Comparison of ENCODE assay signal across 8 mouse cellular contexts in genomic region chr2:156145486-156146130, GRCm38 (mm10). TPM values are rescaled to one million over a fixed set of nuclear protein-coding genes. Genes with fewer than 3 reads are reported as not detected.
DNase-seq lines count a peak whose midpoint lies in the region; ATAC-seq lines count a peak whose summit lies in the region.

No protein-coding gene starts in this region.

- intact Hi-C loops in heart, postnatal 36 days (cut with DNase I), result loop anchor here (2.0 kb wide), 1 partner anchor 31 kb away; no protein-coding TSS in a partner anchor

- H3K9me3 ChIP-seq in heart, embryonic 11.5 days (replicated peaks; ENCODE audit: control insufficient read depth, low read length), result no peaks in the 10 kb centered on the region
- no peaks in the 10 kb centered on the region for H3K9me3 ChIP-seq in forebrain, embryonic 13.5 days (replicated peaks)
- H3K9me3 ChIP-seq in liver, embryonic 13.5 days (replicated peaks), result no peaks in the 10 kb centered on the region

- 62% methylated on average over 11 of the region's 11 CpGs for whole genome bisulfite sequencing in heart, embryonic 11.5 days (ENCODE audit: insufficient replicate concordance)
- 60% methylated on average over 11 of the region's 11 CpGs for WGBS in forebrain, embryonic 13.5 days
- WGBS in liver, embryonic 13.5 days (ENCODE audit: insufficient replicate concordance), result 55% methylated on average over 11 of the region's 11 CpGs

- peak overlapping the region; percentile 60; the same call in 1 of the 2 replicates for H3K4me3 ChIP-seq in heart, embryonic 11.5 days (ENCODE audit: low read depth, low read length)
- H3K4me3 ChIP-seq in forebrain, embryonic 13.5 days, result peak overlapping the region; percentile 67; the same call in 1 of the 2 replicates
- H3K4me3 ChIP-seq in liver, embryonic 13.5 days (replicated peaks), result peak overlapping the region; percentile 92

- peak overlapping the region; percentile 90 for H3K4me2 ChIP-seq in heart, embryonic 11.5 days
- peak overlapping the region; percentile 76 for H3K4me2 ChIP-seq in forebrain, embryonic 13.5 days
- H3K4me2 ChIP-seq in liver, embryonic 13.5 days, result peak overlapping the region; percentile 96

- ATAC-seq in heart, embryonic 11.5 days (replicated peaks; ENCODE audit: insufficient number of reproducible peaks, low FRiP score, low TSS enrichment), result no peak
- no peak for ATAC-seq in forebrain, embryonic 13.5 days
- ATAC-seq in liver, embryonic 13.5 days (ENCODE audit: low read depth), result no peak
- no peak for ATAC-seq in megakaryocyte-erythroid progenitor cell, adult 5-6 weeks (replicated peaks; ENCODE audit: low FRiP score, low TSS enrichment, poor library complexity, severe bottlenecking)

- H3K4me1 ChIP-seq in heart, embryonic 11.5 days (ENCODE audit: control insufficient read depth, insufficient read depth, low read length), result peaks cover 5% of the 10 kb centered on the region
- peaks cover 19% of the 10 kb centered on the region for H3K4me1 ChIP-seq in forebrain, embryonic 13.5 days
- peaks cover 19% of the 10 kb centered on the region for H3K4me1 ChIP-seq in liver, embryonic 13.5 days (replicated peaks)

- no peaks in the 10 kb centered on the region for H3K27me3 ChIP-seq in heart, embryonic 11.5 days (ENCODE audit: control insufficient read depth, insufficient read depth, low read length)
- no peaks in the 10 kb centered on the region for H3K27me3 ChIP-seq in forebrain, embryonic 13.5 days
- H3K27me3 ChIP-seq in liver, embryonic 13.5 days, result no peaks in the 10 kb centered on the region

- no peak for DNase-seq in heart, postnatal 36 days
- DNase-seq in 416B (ENCODE audit: low read depth), result peak; percentile 41
- no peak for DNase-seq in liver, embryonic 13.5 days
- no peak for DNase-seq in urinary bladder, adult 18-20 months (ENCODE audit: low spot score in 2 of 2)
- no peak for DNase-seq in layer of hippocampus, adult 11-12 months (ENCODE audit: low spot score)

- no peak overlapping the region for H3K27ac ChIP-seq in heart, embryonic 11.5 days (ENCODE audit: low read depth, low read length)
- H3K27ac ChIP-seq in forebrain, embryonic 13.5 days, result no peak overlapping the region
- H3K27ac ChIP-seq in liver, embryonic 13.5 days, result no peak overlapping the region

- no peak overlapping the region for H3K9ac ChIP-seq in heart, embryonic 11.5 days (ENCODE audit: low read depth, low read length)
- H3K9ac ChIP-seq in forebrain, embryonic 13.5 days, result no peak overlapping the region
- H3K9ac ChIP-seq in liver, embryonic 13.5 days, result peak overlapping the region; percentile 92

- H3K36me3 ChIP-seq in heart, embryonic 11.5 days (ENCODE audit: control insufficient read depth, insufficient read depth, low read length), result peaks cover 20% of the 10 kb centered on the region
- peaks cover 41% of the 10 kb centered on the region for H3K36me3 ChIP-seq in forebrain, embryonic 13.5 days (ENCODE audit: poor library complexity, severe bottlenecking)
- H3K36me3 ChIP-seq in liver, embryonic 13.5 days, result peaks cover 54% of the 10 kb centered on the region

RNA-seq across cellular contexts. Expression of gene Nfs1, which starts 1.6 kb away (rescaled TPM):
- 55.7 and 58.2 TPM in 2 replicates for polyA plus RNA-seq in heart, embryonic 11.5 days (2014; fragmentation: Nextera tagmentation; extraction: Ambion mirVana)
- total RNA-seq in heart, postnatal 36 days (2021), result 10 to 100 TPM; 86.3 to 93.6 TPM
- 36.7 and 38.8 TPM in 2 replicates for polyA plus RNA-seq in forebrain, embryonic 13.5 days (2015; fragmentation: Nextera tagmentation; extraction: Ambion mirVana)
- 65.0 and 70.9 TPM in 2 replicates for polyA plus RNA-seq in liver, embryonic 13.5 days (2015; fragmentation: Nextera tagmentation; extraction: Ambion mirVana)
- total RNA-seq in megakaryocyte-erythroid progenitor cell, adult 5-6 weeks (2014; fragmentation: Nextera tagmentation), result 82.6 and 85.5 TPM in 2 replicates
- 58.6 and 61.5 TPM in 2 replicates for total RNA-seq in megakaryocyte-erythroid progenitor cell, adult 5-6 weeks (2017)

RNA-seq across cellular contexts. Expression of gene Romo1, which starts 1.8 kb away (rescaled TPM):
- polyA plus RNA-seq in heart, embryonic 11.5 days (2014; fragmentation: Nextera tagmentation; extraction: Ambion mirVana), result 428 and 430 TPM in 2 replicates
- 100 to 1,000 TPM; 345 to 377 TPM for total RNA-seq in heart, postnatal 36 days (2021)
- polyA plus RNA-seq in forebrain, embryonic 13.5 days (2015; fragmentation: Nextera tagmentation; extraction: Ambion mirVana), result 389 and 451 TPM in 2 replicates
- 254 and 270 TPM in 2 replicates for polyA plus RNA-seq in liver, embryonic 13.5 days (2015; fragmentation: Nextera tagmentation; extraction: Ambion mirVana)
- 197 and 326 TPM in 2 replicates for total RNA-seq in megakaryocyte-erythroid progenitor cell, adult 5-6 weeks (2014; fragmentation: Nextera tagmentation)
- total RNA-seq in megakaryocyte-erythroid progenitor cell, adult 5-6 weeks (2017), result 12.3 and 18.2 TPM in 2 replicates

RNA-seq across cellular contexts. Expression of gene Gm28036, which starts 18.7 kb away (rescaled TPM):
- 11.6 and 14.1 TPM in 2 replicates for polyA plus RNA-seq in heart, embryonic 11.5 days (2014; fragmentation: Nextera tagmentation; extraction: Ambion mirVana)
- total RNA-seq in heart, postnatal 36 days (2021), result 10 to 100 TPM in 1 of 2 experiments, 1 to 10 TPM in 1; 9.0 to 13.6 TPM
- 20.7 and 21.2 TPM in 2 replicates for polyA plus RNA-seq in forebrain, embryonic 13.5 days (2015; fragmentation: Nextera tagmentation; extraction: Ambion mirVana)
- 7.4 and 8.8 TPM in 2 replicates for polyA plus RNA-seq in liver, embryonic 13.5 days (2015; fragmentation: Nextera tagmentation; extraction: Ambion mirVana)
- total RNA-seq in megakaryocyte-erythroid progenitor cell, adult 5-6 weeks (2014; fragmentation: Nextera tagmentation), result 9.2 and 16.3 TPM in 2 replicates
- 30.6 and 54.8 TPM in 2 replicates for total RNA-seq in megakaryocyte-erythroid progenitor cell, adult 5-6 weeks (2017)

RNA-seq across cellular contexts. Expression of gene Rbm12, which starts 33.8 kb away (rescaled TPM):
- 22.3 and 25.8 TPM in 2 replicates for polyA plus RNA-seq in heart, embryonic 11.5 days (2014; fragmentation: Nextera tagmentation; extraction: Ambion mirVana)
- 10 to 100 TPM; 11.1 to 11.5 TPM for total RNA-seq in heart, postnatal 36 days (2021)
- polyA plus RNA-seq in forebrain, embryonic 13.5 days (2015; fragmentation: Nextera tagmentation; extraction: Ambion mirVana), result 30.0 and 39.0 TPM in 2 replicates
- 10.0 and 14.5 TPM in 2 replicates for polyA plus RNA-seq in liver, embryonic 13.5 days (2015; fragmentation: Nextera tagmentation; extraction: Ambion mirVana)
- 57.8 and 58.4 TPM in 2 replicates for total RNA-seq in megakaryocyte-erythroid progenitor cell, adult 5-6 weeks (2014; fragmentation: Nextera tagmentation)
- 48.4 and 48.5 TPM in 2 replicates for total RNA-seq in megakaryocyte-erythroid progenitor cell, adult 5-6 weeks (2017)

RNA-seq across cellular contexts. Expression of gene Cpne1, which starts 33.8 kb away (rescaled TPM):
- 29.5 and 35.7 TPM in 2 replicates for polyA plus RNA-seq in heart, embryonic 11.5 days (2014; fragmentation: Nextera tagmentation; extraction: Ambion mirVana)
- 10 to 100 TPM; 15.2 to 17.5 TPM for total RNA-seq in heart, postnatal 36 days (2021)
- polyA plus RNA-seq in forebrain, embryonic 13.5 days (2015; fragmentation: Nextera tagmentation; extraction: Ambion mirVana), result 42.6 and 44.9 TPM in 2 replicates
- 26.9 and 31.8 TPM in 2 replicates for polyA plus RNA-seq in liver, embryonic 13.5 days (2015; fragmentation: Nextera tagmentation; extraction: Ambion mirVana)
- 28.7 and 29.6 TPM in 2 replicates for total RNA-seq in megakaryocyte-erythroid progenitor cell, adult 5-6 weeks (2014; fragmentation: Nextera tagmentation)
- 15.0 and 19.9 TPM in 2 replicates for total RNA-seq in megakaryocyte-erythroid progenitor cell, adult 5-6 weeks (2017)
